Mouse (Mus musculus) erythroblast, embryonic 14.5 days (primary cell): ENCODE measurements around the gene Rngtt.

Source experiments
- GATA1 ChIP-seq: IDR thresholded peaks from 2 replicates; pipeline ENCODE4 v1.6.1; 2012; ENCODE audit warnings: low read length, inconsistent platforms, mixed read lengths
- TAL1 ChIP-seq: IDR thresholded peaks from 3 replicates; pipeline ENCODE4 v1.6.1; 2012; ENCODE audit warnings: low read length, inconsistent platforms, mixed read lengths

DNA sequence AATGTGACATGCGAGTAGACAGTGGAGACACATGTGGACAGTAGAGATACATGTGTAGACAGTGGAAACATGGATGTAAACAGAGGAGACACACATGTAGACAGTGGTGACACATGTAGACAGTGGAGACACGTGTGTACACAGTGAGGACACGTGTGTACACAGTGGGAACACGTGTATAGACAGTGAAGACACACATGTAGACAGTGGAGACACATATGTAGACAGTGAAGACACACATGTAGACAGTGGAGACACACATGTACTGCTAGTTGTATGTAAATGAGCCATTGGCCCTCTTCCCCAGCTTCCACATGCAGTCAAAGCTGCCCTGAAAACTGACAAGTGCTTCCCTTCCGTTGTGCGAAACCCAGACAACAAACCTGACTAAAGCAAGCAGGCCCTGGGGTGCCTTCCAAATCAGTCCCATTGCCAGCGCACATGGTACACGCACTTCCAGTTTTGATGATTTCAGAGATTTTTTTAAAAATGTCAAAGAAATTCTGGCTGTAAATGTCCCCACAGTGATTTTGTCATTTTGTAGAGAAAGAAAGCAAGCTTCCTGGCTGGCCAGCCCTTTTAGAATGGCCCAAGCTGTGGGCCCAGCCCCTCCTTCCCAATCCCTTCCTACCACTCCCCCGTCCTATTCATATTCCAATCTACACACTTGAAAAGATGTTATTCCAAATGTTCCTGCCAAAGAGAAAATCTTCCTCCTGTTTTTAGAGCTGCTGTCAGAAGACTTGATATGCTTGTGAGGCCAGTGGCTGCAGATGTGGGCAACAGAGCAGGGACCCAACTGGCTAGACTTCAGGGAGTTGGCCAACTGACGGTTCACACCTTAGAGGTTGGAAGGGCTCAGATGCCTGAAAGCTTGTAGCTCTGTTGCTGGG is 204.2 kb downstream of the Rngtt start:
- TF ChIP-seq GATA1 (no peak), TAL1 (no peak)
